Mouse (Mus musculus) brain, embryonic 14.5 days (tissue): ENCODE measurements at regions not wholly inside any gene's neighbourhood (a gene's known extent, or its start where the extent isn't known, plus 50 kb on each side); places are given as distances from the start of the nearest gene placed in this dataset.

Experiments
- DNase-seq: peaks from one replicate; pipeline ENCODE4 v3.0.0-alpha.2; 2011; ENCODE audit warnings: low read depth
- CTCF ChIP-seq: fragments of 200-500 bp; IDR thresholded peaks from 2 replicates; pipeline ENCODE4 v1.5.1; 2012; ENCODE audit warnings: inconsistent platforms, mild to moderate bottlenecking, moderate library complexity, borderline replicate concordance; ENCODE audit not compliant: insufficient read depth, insufficient read length; ENCODE audit errors: extremely low read depth
- POLR2A ChIP-seq: fragments of 200-500 bp; IDR thresholded peaks from 2 replicates; pipeline ENCODE4 v1.6.1; 2012; ENCODE audit warnings: mild to moderate bottlenecking, inconsistent platforms, borderline replicate concordance; ENCODE audit not compliant: poor library complexity, insufficient read depth, insufficient read length, severe bottlenecking; ENCODE audit errors: extremely low read depth

- TF ChIP-seq POLR2A: no peak
- no peak for TF ChIP-seq CTCF
- DNase-seq: peak; percentile 66
Measured at GRCm38 (mm10) chr8:17782650-17783049, 1195.4 kb downstream of the Defb40 start.

- TF ChIP-seq POLR2A: no peak
- TF ChIP-seq CTCF: no peak
- DNase-seq: peak; percentile 6
Measured at GRCm38 (mm10) chr8:17781559-17782283, 1196.3 kb downstream of the Defb40 start.

- peak; percentile 55 for DNase-seq
- no peak for TF ChIP-seq POLR2A
- no peak for TF ChIP-seq CTCF
Measured at GRCm38 (mm10) chr8:17775411-17775810, 1202.6 kb downstream of the Defb40 start.

- TF ChIP-seq CTCF (no peak), POLR2A (no peak)
- no peak for DNase-seq
Measured at GRCm38 (mm10) chr8:17773311-17773710, 1204.7 kb downstream of the Defb40 start.

GRCm38 (mm10) chr8:17767441-17768007 lies 1210.5 kb downstream of the Defb40 start:
- DNase-seq: no peak
- TF ChIP-seq POLR2A: no peak
- TF ChIP-seq CTCF: no peak

GRCm38 (mm10) chr8:17724672-17725071 lies 1253.4 kb downstream of the Defb40 start:
- no peak for TF ChIP-seq CTCF
- no peak for TF ChIP-seq POLR2A
- no peak for DNase-seq

DNA sequence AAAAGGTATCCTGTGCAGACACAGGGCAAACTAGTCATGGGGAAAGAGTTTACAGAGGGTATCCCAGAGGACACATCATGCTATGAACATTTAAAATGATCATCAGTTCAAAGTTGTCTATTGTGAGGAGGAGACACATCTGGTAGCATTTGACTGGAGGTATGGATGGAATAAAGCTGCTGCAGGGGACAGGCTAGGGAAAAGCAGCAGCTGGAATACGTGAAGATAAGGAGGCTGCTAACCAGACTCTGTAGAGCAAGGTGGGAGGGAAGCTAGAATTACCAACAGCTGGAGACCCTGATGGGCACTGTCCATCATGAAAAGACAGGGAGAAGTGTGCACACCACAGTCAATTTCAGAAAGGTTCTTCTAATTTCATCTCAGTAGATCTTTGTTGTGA lies 1268.9 kb downstream of the Defb40 start:
- no peak for DNase-seq
- no peak for TF ChIP-seq POLR2A
- no peak for TF ChIP-seq CTCF

- TF ChIP-seq POLR2A (no peak), CTCF (no peak)
Measured at GRCm38 (mm10) chr8:17708409-17708808, 1269.6 kb downstream of the Defb40 start.

GRCm38 (mm10) chr8:17704289-17704688 lies 1273.8 kb downstream of the Defb40 start:
- TF ChIP-seq POLR2A: no peak
- no peak for TF ChIP-seq CTCF
- DNase-seq: no peak

More at GRCm38 (mm10) chr8:17708409-17708808, 1269.6 kb downstream of the Defb40 start:
- DNase-seq: no peak

DNA sequence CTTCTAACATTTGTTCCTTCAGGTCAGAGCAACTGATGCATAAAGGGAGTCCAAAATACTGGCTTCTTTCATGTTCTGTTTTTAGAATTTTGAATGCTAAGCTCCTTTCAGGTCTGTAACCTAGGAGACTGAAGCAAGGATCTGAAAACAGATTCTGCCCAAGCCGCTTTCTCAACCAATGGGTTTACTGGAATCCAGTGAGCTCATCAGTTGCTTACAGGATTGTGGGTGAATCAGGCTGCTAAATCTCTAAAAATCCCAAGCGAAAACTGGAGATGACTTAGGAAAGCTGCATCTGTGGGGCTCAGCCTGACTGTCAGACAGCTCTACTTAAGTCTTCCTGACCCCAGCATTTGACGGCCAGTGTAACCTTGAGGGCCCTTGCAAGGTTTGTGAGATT lies 1277.7 kb downstream of the Defb40 start:
- peak; percentile 41 for DNase-seq
- TF ChIP-seq CTCF (no peak), POLR2A (no peak)

GRCm38 (mm10) chr8:17690074-17690848 lies 1287.8 kb downstream of the Defb40 start:
- DNase-seq: no peak
- no peak for TF ChIP-seq POLR2A
- no peak for TF ChIP-seq CTCF

DNA sequence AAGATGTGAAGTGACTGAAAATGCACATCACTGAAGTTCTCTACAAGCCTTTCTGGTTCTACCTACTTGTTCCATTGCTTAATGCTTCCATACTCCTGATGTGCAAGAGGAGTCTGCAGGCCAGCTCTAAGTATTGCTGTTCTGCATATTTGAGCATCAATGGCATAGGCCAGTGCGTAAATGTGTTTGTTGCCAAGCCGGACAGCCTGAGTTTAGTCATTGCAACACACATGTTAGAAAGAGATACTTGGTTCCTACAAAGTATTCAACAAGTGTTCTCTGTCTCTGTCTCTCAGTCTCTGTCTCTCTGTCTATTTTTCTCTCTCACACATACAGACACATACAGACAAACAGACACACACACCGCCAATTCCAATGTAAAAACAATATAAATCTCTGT lies 1288.4 kb downstream of the Defb40 start:
- TF ChIP-seq CTCF: no peak
- TF ChIP-seq POLR2A: no peak
- no peak for DNase-seq

DNA sequence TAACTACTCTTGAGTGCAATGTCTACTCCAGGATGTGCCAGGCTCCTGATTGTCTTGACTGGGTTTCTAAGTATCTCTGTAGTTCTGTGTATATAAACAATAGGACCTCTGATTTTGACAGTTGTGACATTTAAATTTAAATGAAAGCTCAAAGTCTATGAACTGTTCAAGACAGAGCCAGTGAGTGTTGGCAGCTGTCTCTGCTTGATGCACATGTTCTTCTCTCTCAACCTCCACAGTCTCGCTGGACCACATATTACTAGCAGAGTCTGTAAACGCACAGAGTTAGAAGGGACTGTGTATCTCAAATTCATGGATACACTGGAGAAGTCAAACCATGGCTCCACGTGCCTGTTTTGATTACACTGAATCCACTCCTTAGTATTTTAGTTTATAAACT lies 1291.0 kb downstream of the Defb40 start:
- TF ChIP-seq POLR2A: no peak
- TF ChIP-seq CTCF: no peak
- DNase-seq: no peak
